Mouse (Mus musculus) hindbrain, embryonic 16.5 days (tissue): ENCODE results near the gene Wnt9b. TPM values are rescaled to one million over a fixed set of nuclear protein-coding genes. Genes with fewer than 3 reads are reported as not detected.
A peak's percentile ranks its signal among the peaks of the same experiment; 100 is the strongest.

ENCODE experiments used
- ATAC-seq: fragments of 200-750 bp; cut with Nextera tagmentation; 2 replicates; pipeline ENCODE4 v1.8.0; 2017; ENCODE audit warnings: moderate TSS enrichment, moderate library complexity
- H3K27ac ChIP-seq: fragments of 300-500 bp; sonication (generic); 2 replicates; pipeline ENCODE4 v1.5.1; 2014; ENCODE audit warnings: low read depth, mild to moderate bottlenecking, control low read depth, low read length, moderate library complexity
- H3K27me3 ChIP-seq: fragments of 300-500 bp; sonication (generic); replicated peaks from 2 replicates; pipeline ENCODE4 v1.6.1; 2014; ENCODE audit warnings: low read length; ENCODE audit not compliant: control insufficient read depth, insufficient read depth
- H3K36me3 ChIP-seq: fragments of 300-500 bp; sonication (generic); 2 replicates; pipeline ENCODE4 v1.6.1; 2014; ENCODE audit warnings: mild to moderate bottlenecking, low read length, moderate library complexity, mixed read lengths; ENCODE audit not compliant: control insufficient read depth, insufficient read depth
- H3K4me1 ChIP-seq: fragments of 300-500 bp; sonication (generic); 2 replicates; pipeline ENCODE4 v1.6.1; 2014; ENCODE audit warnings: low read depth, low read length; ENCODE audit not compliant: control insufficient read depth, insufficient read depth
- H3K4me2 ChIP-seq: fragments of 300-500 bp; sonication (generic); 2 replicates; pipeline ENCODE4 v1.6.1; 2014; ENCODE audit warnings: mild to moderate bottlenecking, low read length, control low read depth, moderate library complexity
- H3K4me3 ChIP-seq: fragments of 300-500 bp; sonication (generic); 2 replicates; pipeline ENCODE4 v1.5.1; 2014; ENCODE audit warnings: mild to moderate bottlenecking, low read length, control low read depth, moderate library complexity
- H3K9ac ChIP-seq: fragments of 300-500 bp; sonication (generic); 2 replicates; pipeline ENCODE4 v1.6.1; 2014; ENCODE audit warnings: low read depth, mild to moderate bottlenecking, control low read depth, low read length, moderate library complexity
- H3K9me3 ChIP-seq: fragments of 300-500 bp; sonication (generic); 2 replicates; pipeline ENCODE4 v1.6.1; 2014; ENCODE audit warnings: mild to moderate bottlenecking, low read length, moderate library complexity; ENCODE audit not compliant: control insufficient read depth
- WGBS: fragments of 180-500 bp; shearing (Covaris S2); extraction: QIAGEN DNeasy Blood & Tissue Kit; methylation state at CpG from one replicate; pipeline ENCODE4 v1.1.7; 2014; 5-methylcytosine and 5-hydroxymethylcytosine counted together
- polyA plus RNA-seq: library from polyadenylated mRNA; unstranded; fragments of >200 nt; fragmentation: Nextera tagmentation; extraction: Ambion mirVana; gene quantifications from 2 replicates; pipeline ENCODE4 v1.2.1, GENCODE M21; 2015

The Wnt9b gene
- polyA plus RNA-seq, 1 experiment from 2014 or later = 0.54 TPM

DNA sequence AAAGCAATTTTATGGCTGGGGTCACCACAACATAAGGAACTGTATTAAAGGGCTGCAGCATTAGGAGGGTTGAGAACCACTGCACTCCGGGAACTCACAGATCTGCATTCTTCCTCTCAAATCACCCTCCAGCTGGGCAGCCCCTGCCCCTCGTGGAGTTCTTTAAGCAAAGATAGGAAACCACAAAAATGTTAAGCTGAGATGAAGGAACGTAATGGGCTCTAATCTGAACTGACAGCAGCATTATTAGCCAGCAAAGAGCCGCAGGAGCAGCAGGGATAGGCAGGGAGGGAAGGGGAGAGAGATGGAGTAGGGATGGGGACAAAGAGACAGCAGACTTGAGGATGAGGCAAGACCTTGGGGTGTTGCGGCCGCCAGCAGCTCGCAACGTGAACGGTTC is 32.6 kb downstream of the Wnt9b start:
- Histone ChIP-seq H3K27me3 (no peaks in the 10 kb centered on the region), H3K9me3 (no peaks in the 10 kb centered on the region), H3K36me3 (no peaks in the 10 kb centered on the region), H3K4me1 (peaks cover 5% of the 10 kb centered on the region), H3K4me3 (no peak overlapping the region), H3K4me2 (no peak overlapping the region), H3K27ac (no peak overlapping the region), H3K9ac (no peak overlapping the region)
- WGBS = 65% methylated on average over 9 of the region's 9 CpGs
- ATAC-seq = no peak

DNA sequence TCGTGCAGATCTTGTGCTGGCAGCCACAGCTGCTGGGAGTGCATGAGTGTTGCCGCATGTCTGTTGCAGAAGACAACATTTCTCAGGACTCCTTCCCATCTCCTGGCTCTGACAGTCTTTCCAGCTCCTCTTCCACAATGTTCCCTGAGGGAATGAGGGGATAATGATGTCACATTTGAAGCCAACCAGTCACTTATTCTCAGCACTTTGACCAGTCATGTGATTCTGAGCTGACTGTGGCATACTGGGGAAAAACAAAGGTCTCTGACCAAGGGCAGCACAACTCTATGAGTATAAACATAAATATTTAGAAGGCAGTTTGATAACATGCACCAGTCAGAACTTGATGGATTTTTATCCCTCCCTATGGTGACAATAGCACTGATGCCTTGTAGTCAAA is 35.5 kb downstream of the Wnt9b start:
- ATAC-seq = no peak
- 85% methylated on average over 2 of the region's 2 CpGs for WGBS

DNA sequence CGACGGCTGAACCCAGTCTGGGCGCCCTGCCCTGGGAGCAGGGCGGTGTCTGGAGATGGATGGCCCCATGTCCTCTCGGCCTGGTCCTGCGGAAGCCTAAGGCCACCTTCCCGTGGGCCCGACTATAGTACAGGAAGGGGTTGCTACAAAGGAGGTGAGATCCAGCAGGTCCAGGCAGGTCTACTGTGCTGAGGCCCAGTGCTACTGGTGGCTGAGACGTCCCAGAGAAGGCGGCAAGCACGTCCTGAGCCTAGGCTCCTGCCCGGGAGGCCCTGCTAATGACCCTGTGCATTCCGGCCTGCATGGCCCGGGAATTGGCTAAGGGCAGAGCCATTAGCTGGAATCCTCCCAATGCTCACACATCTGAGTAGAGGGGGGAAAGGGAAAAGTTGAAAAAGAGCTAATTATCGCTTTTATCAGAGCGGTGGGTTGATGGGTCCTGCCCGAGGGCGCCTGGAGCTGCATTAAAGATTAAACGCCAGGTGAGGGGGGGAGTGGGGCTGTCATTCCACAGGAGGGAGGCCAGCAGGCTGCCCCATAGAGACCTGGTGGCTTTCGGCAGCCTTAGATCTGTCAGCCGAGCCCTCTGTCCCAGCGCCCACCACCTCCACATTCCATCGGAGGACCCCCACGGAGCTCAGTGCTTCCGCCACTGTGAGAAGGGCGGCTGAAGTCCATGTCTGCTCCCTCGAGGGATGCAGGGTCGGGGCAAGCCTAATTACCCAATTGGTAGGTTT is 37.6 kb downstream of the Wnt9b start:
- H3K36me3 ChIP-seq = no peaks in the 10 kb centered on the region
- WGBS = 64% methylated on average over 28 of the region's 28 CpGs
- no peak overlapping the region for H3K9ac ChIP-seq
- no peaks in the 10 kb centered on the region for H3K27me3 ChIP-seq
- no peaks in the 10 kb centered on the region for H3K9me3 ChIP-seq
- no peak for ATAC-seq
- no peak overlapping the region for H3K27ac ChIP-seq
- H3K4me3 ChIP-seq = no peak overlapping the region
- no peak overlapping the region for H3K4me2 ChIP-seq
- H3K4me1 ChIP-seq = no peaks in the 10 kb centered on the region

More for the DNA sequence above, 35.5 kb downstream of the Wnt9b start:
- Histone ChIP-seq H3K27me3 (no peaks in the 10 kb centered on the region), H3K27ac (no peak overlapping the region), H3K4me1 (no peaks in the 10 kb centered on the region), H3K9me3 (no peaks in the 10 kb centered on the region), H3K4me2 (no peak overlapping the region), H3K36me3 (no peaks in the 10 kb centered on the region), H3K9ac (no peak overlapping the region), H3K4me3 (no peak overlapping the region)

DNA sequence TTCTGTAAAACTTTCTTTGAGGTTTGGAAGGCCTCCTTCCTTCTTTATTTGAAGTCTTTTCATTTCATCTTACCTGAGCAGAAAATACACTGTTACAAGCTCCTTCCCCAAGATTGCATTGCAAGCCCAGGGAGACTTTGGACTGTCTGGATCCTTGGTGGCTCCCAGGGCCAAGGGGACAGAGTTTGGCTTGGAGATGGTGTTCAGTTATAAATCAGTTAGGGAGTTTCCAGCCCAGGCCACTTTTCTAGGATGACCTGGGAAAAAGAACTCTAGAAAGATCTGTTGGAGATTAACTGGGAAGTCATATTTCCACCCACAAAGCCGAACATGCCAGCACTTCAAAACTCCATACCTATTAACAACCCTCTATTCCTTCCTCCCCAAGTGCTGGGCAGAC is 39.6 kb downstream of the Wnt9b start:
- no peaks in the 10 kb centered on the region for H3K36me3 ChIP-seq
- H3K4me1 ChIP-seq = no peaks in the 10 kb centered on the region
- 94% methylated on average over 1 of the region's 1 CpGs for WGBS
- H3K27ac ChIP-seq = no peak overlapping the region
- H3K9ac ChIP-seq = no peak overlapping the region
- no peaks in the 10 kb centered on the region for H3K9me3 ChIP-seq
- no peaks in the 10 kb centered on the region for H3K27me3 ChIP-seq
- H3K4me2 ChIP-seq = no peak overlapping the region
- no peak for ATAC-seq
- H3K4me3 ChIP-seq = no peak overlapping the region

DNA sequence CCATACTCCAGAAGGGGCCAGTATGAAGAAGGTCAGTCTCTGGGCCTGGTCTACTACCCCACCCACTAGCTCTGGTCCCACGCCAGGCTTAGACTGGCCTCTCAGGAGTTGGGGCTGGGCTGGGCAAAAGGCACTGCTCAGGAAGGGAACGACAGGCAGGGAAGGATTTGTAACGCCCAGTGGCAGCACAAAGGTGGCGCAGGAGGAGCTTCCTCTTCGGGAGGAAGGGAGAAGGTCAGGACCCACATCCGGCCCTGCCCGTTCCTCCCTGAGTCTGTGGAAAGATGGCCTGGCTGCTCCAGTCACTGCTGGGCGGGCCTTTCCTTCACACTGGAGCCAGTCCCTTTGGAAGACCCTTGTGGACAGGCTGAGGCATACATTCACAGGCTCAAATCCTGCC is 42.6 kb downstream of the Wnt9b start:
- Histone ChIP-seq H3K4me1 (no peaks in the 10 kb centered on the region), H3K27ac (no peak overlapping the region), H3K9me3 (no peaks in the 10 kb centered on the region), H3K4me2 (no peak overlapping the region), H3K9ac (no peak overlapping the region), H3K27me3 (no peaks in the 10 kb centered on the region), H3K4me3 (no peak overlapping the region), H3K36me3 (no peaks in the 10 kb centered on the region)
- no peak for ATAC-seq
- 55% methylated on average over 8 of the region's 8 CpGs for WGBS

DNA sequence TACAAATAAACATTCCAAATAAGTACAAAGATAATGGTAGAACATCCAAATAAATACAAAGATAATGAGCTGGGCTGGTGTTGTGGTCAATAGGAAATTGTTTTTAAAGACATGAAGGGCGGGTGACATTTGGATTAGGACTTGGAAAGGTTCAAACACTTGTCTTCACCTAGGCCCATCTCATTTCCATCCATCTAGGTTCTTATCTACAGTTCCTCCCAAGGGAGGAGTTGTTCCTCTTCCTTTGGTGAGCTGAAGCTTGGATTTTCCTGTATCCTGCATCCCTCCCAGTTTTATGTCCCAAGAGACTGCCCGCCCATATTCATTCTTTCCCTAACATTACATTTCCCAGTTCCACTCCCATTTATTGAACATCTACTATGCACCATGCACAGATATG is 51.4 kb downstream of the Wnt9b start:
- Histone ChIP-seq H3K27me3 (no peaks in the 10 kb centered on the region), H3K27ac (peak overlapping the region; percentile 98), H3K36me3 (no peaks in the 10 kb centered on the region), H3K4me1 (peaks cover 7% of the 10 kb centered on the region), H3K4me2 (peak overlapping the region; percentile 67), H3K4me3 (peak overlapping the region; percentile 81), H3K9ac (peak overlapping the region; percentile 88), H3K9me3 (no peaks in the 10 kb centered on the region)
- ATAC-seq = no peak
- WGBS = 73% methylated on average over 2 of the region's 2 CpGs

DNA sequence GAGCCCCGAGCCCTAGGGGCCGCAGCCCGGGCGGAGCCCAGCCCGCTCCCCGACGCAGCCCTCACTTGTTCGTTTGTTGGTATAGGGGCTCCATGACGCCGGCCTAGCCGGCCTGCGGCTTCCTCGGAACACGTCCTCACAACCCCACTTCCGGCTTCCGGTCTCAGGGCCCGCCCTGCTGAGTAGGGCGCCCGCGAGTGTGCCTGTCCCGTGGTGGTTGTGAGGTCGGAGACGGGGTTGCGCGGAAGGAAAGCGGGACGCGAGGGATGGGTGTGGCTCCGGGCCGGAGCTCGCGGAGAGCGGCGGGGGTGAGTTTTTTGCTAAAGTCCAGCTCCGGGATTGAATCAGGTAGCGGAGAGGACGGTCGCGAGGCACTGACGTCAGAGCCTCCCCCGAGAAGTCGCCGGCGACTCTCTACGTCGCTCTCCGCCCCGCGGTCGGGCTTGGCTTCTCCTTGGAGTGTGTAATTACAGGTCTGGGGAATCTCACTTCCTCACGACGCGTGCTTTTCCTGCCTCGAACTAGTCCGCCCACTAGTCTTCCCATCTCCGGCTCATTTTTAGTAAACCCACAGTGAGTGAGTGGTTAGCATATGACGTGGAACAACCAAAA is 52.0 kb downstream of the Wnt9b start, which contains the start of gene Gosr2:
Gene Gosr2, minus strand, starts transcription at position 334 of the 612 bp plus-strand sequence.
- Histone ChIP-seq H3K36me3 (no peaks in the 10 kb centered on the region), H3K9me3 (no peaks in the 10 kb centered on the region), H3K27ac (peak within 1 kb of the TSS; percentile 98), H3K4me2 (peak within 1 kb of the TSS; percentile 67), H3K4me1 (peaks cover 7% of the 10 kb centered on the region), H3K27me3 (no peaks in the 10 kb centered on the region), H3K4me3 (peak within 1 kb of the TSS; percentile 81), H3K9ac (peak within 1 kb of the TSS; percentile 88)
- ATAC-seq = peak; percentile 98
- WGBS = under 1% methylated on average over 57 of the region's 57 CpGs

DNA sequence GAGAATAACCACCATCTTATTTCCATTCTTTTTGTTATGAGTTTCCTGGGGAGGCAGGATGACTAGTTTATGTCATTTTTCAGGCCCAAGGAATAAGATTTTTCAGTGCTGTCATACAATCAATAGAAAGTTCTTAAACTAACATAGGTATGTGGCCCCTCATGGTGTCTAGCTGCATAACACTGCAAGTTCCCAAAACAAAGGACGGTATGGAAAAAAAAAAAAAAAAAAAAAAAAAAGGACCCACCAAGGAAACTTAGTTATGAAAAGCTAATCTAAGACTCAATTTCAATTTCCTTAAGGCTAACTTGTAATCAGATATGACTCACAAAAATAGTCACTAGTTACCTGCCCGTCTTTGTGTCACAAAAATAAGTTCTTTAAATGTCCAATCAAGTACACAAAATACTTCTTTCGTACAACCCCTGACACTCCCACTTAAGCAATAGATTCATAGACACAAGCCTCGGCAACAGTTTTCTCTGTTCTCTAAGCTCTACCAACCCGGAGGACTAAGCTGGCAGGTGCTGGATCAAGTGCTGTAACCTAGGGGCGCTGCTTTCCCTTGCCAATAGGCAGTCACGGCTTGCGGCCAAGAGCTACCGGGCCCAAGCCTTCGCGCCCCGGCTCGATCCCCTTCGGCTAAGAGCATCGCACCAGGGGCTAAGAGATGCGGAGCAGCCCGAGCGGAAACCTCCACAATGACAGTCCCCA is 52.6 kb downstream of the Wnt9b start:
- under 1% methylated on average over 17 of the region's 18 CpGs for WGBS
- H3K4me1 ChIP-seq = peaks cover 7% of the 10 kb centered on the region
- H3K4me3 ChIP-seq = peak overlapping the region; percentile 81
- peak overlapping the region; percentile 98 for H3K27ac ChIP-seq
- H3K4me2 ChIP-seq = peak overlapping the region; percentile 67
- peak overlapping the region; percentile 88 for H3K9ac ChIP-seq
- H3K9me3 ChIP-seq = no peaks in the 10 kb centered on the region
- ATAC-seq = no peak; the same call in 1 of the 2 replicates
- no peaks in the 10 kb centered on the region for H3K36me3 ChIP-seq
- no peaks in the 10 kb centered on the region for H3K27me3 ChIP-seq

DNA sequence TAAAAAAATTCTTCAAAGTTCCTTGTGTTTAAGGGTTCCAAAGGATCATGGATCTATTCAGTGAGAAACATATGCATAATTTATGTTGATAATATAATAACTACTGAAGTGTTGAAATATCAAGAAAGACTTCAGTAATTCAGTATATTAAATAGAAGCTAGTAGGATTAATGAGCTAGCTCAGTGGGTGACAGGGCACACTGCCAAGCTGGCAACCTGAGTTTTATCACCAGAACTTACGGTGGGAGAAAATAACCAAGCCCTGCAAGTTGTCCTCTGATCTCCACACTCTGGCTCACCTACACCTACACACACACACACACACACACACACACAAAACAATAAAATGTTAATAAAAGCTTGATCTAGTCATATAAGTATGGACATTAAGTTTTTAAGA is 56.4 kb downstream of the Wnt9b start:
- H3K4me1 ChIP-seq = peaks cover 3% of the 10 kb centered on the region
- H3K27me3 ChIP-seq = no peaks in the 10 kb centered on the region
- H3K4me2 ChIP-seq = no peak overlapping the region
- no peak overlapping the region for H3K4me3 ChIP-seq
- no peaks in the 10 kb centered on the region for H3K9me3 ChIP-seq
- no peak for ATAC-seq
- 54% methylated on average over 1 of the region's 1 CpGs for WGBS
- no peaks in the 10 kb centered on the region for H3K36me3 ChIP-seq
- no peak overlapping the region for H3K27ac ChIP-seq
- no peak overlapping the region for H3K9ac ChIP-seq
